Mouse (Mus musculus): ENCODE measurements around the gene Pigl.

Gene Pigl

DNA sequence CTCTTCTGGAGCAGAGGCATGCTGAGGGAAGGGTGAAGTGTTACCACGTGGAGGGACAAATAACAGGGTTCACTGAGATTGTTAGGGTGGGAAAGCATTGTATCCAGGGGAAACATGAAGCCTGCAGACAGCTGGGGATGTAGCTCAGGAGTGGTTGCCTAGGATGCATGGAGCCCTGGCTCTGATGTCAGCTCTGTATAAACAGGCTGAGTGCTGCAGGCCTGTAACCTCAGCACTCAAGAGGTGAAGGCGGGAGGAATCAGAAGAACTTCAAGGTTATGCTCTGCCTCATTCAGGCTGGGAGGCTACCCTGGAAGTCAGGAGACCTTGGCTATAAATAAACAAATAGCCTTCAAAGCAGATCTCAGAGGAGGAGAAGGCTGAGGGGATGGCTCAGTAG lies 60.7 kb downstream of the Pigl start:
- peak; percentile 26 for DNase-seq (ENCODE audit: low spot score)

DNA sequence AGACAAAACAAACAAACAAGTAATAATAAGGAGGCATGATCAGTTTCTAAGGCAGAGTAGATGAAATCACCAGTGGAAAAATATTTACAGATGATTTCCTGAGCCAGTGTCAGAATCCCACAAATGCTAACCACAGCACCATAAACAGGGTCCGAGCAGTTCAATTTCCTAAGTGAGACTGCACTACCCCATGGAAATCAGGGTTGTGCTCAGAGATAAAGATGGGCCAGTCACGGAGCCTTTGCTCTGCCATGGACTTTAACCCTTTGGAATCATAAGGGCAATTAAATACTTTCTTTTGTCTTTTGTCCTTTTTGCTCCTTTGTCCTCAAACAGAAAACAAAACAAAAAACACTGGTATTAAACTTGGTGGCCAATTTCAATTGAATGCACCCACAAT lies 64.0 kb downstream of the Pigl start:
- no peak for DNase-seq (ENCODE audit: low spot score)

DNA sequence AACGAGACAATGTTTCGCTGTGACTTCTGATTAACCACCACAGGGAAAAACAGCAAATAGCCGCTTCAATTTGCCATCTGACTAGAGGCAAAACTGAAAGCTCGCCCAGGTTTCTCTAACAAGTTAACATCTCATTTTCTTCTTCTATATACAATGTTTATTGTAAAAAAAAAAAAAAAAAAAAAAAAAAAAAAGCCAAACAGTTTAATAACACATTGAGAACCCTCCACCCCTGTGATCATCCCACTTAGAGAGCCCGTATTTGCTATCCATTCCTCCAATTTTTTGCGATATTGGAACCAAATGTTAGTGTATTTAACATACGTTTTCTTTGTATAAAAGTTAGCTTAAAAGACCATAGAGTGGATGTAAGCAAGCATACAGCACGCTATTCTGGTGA lies 78.8 kb downstream of the Pigl start:
- DNase-seq (ENCODE audit: low spot score), result no peak

DNA sequence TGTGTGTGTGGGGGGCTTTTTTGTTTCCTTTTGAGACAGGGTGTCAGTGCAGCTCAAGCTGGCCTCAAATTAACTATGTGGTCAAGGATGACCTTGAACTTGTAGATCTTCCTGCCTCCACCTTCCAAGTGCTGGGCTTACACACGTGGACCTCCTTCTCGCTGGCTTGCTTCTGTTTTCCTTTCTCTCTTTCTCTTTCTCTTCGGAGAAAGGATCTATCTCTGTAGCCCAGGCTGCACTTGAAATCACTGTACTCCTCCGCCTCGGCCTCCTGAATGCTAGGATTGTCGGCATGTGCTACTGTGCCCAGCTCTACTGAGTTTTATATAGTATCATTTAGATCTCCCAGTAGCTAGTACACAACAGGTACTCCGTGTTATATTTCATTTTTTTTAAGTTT lies 79.3 kb downstream of the Pigl start:
- DNase-seq (ENCODE audit: low spot score), result peak; percentile 29

DNA sequence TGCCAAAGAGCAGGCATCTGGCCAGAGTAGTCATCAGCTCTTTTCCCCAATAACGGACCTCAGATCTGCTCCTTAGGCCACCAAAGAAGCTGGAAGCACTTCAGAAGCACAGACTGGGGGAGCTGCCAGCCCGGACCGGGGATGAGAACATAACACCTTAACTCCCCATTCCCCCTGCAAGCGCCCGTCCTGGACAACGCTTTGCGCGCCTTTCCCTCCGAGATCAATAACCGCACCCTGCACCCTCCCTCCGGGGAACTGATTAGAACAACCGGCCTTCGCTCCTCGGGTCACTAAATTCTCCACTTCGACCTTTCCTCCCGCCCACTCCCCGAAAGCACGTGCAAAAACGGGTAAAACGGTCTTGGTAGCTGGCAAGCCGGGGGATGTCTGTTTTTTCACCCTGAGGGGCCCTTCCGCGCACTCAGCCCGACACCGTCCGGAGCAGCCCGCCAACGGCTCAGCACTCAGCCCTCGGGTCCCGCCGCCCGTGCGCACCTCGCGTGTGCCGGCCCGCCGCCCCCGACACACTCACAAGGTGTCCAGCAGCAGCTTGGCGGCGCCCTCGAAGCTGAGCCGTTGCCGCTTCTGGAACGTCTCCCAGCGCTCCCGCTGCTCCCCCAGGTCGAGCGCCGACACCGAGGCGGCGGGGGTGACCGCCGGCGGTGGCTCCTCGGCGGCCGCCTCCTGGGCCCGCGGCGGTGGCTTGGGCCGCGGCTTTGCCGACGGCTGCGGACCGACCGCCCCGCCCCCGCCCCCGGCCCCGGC lies 80.2 kb downstream of the Pigl start:
- peak; percentile 82 for DNase-seq (ENCODE audit: low spot score)

DNA sequence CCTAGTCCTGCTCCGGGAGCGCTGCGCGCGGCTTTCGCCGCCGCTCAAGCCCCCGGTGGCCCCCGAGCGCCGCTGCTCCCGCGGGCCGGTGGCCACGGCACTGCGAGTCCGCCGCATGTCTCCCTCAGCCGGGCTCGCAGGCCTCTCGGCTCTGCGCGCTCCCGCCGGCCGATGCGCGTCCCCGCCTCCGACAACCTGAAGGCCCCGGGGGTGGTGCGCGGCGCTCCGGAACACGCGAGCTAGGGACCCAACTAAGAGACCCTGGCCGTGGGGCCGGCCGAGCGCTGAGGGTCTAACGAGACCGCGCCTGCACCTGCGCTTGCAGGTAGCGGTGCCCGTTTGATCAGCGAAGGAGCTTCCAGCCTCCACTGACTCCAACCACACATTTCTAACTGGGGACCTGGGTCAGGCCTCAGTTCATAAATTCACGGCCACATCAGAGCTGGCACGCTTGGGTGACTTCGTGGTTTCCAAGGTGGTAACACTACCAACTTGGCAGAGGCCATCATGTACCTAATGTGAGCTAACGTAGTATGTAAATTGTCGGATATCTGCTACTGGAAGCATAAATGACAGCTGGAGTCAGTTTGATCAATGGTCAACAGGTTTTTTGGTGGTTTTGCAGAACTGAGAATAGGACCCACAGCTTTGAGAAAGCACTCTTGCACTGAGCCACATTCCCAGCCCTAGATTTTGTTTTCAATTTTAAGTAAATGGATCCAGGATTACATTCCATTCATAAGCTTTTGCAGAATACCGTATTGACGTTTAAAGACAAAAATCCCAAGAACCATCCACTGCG lies 81.0 kb downstream of the Pigl start, which contains the start of gene Cenpv:
TSS of gene Cenpv (minus strand) at position 173 of the 802 bp plus-strand sequence.
- DNase-seq (ENCODE audit: low spot score), result peak; percentile 88

DNA sequence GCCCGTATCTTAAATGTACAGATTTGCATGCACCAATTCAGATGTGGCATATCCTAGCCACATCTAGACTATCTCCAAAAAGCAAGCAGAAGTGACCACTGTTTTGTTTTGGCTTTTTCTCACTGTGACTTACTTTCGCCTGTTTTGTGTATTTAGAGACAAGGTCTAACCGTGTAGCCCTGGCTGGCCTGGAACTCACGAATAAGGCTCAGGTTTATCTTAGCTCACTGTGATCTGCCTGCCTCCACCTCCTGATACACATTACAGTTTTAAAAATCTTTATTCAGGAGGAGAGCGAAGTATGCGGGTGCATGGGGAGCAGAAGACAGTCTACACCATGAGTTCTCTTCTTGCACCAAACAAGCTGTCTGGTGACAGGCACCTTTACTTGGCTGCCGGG lies 81.9 kb downstream of the Pigl start:
- no peak for DNase-seq (ENCODE audit: low spot score)

DNA sequence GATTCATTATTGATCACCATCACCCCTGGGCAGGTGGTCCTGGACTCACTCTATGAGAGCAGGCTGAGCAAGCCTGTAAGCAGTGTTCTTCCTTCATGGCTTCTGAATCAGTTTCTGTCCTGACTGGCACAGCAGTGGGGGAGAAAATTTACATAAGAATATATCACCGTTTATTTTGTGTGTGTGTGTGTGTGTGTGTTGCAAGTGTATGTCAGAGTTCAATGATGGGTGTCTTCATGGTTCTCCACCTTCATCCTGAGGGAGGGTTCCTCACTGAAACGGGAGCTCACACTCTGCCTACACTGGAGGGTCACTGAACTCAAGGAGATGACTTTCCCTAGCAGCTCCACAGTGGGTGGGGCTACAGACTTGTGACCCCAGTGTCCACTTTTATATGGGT lies 82.7 kb downstream of the Pigl start:
- DNase-seq (ENCODE audit: low spot score), result no peak

DNA sequence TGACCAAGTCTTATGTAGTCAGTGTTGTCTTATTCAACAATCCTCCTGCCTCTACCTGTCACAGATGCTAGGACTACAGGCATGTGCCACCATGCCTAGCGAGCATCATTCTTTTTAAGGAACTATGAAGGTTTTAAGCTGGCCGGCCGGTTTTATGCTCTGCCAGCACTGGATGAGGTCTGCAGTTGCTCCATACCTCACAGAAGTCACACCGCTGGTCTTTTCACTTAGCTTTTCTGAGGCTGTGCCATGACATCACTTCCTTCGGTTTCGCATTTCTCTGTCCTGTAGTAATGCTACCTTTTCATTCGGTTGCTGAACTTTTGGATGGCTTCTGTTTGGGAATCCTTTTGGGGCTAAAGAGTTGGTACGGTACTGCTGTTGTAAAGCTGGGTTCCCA lies 83.3 kb downstream of the Pigl start:
- DNase-seq (ENCODE audit: low spot score), result no peak

DNA sequence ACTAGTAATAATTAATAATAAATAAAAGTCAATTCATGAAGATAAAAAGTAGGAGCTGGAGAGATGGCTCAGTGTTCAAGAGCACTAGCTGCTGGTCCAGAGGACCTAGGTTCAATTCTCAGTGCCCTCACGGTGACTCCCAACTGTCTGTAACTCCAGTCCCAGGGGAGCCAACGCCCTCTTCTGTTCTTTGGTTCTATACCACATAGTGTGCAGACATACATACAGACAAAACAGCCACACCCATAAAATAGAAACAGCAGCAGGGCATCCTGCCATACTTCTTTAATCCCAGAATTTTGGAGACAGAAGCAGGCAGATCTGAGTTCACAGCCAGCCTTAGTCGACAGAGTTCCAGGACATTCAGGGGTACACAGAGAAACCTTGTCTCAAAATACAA lies 85.7 kb downstream of the Pigl start:
- no peak for DNase-seq (ENCODE audit: low spot score)

DNA sequence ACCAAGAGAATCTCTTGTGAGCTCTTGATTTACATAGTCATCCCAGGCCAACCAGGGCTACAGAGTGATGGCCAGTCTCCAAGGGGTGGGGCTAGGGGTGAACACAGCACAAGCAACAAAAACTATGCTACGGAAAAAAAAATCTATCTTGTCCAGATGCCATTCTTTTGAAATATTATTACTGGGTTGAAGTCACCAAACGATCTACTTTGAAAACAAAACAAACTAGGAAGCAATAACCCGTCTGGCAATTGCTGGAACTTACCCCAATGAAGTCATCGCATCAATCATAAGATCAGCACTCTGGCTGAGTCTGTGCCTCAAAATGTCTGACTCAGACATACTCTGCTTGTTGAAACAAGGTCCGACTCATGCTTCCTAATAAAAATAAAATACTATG lies 91.5 kb downstream of the Pigl start:
- DNase-seq (ENCODE audit: low spot score), result peak; percentile 63

DNA sequence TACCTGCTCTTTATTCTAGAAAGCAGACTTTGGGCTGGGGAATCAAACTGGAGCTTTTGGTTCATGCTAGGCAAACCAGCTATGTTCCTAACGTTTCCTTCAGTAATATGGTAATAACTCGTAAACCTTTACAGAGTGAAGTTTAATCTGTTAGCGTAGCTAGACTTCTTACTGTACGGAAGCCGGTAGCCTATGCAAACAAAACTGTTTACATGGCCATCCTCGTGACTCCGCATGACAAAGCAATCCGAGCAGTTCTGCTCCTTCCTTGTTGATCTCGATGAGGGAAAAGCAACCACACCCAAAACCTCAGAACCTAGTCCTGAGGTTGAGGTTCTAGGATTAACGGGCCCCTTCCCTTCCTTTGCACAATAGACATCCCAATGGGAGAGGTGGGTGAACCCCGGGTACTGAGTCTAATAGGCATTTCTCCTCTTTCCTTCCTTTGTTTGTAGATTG lies 92.0 kb downstream of the Pigl start:
- peak; percentile 46 for DNase-seq (ENCODE audit: low spot score)

DNA sequence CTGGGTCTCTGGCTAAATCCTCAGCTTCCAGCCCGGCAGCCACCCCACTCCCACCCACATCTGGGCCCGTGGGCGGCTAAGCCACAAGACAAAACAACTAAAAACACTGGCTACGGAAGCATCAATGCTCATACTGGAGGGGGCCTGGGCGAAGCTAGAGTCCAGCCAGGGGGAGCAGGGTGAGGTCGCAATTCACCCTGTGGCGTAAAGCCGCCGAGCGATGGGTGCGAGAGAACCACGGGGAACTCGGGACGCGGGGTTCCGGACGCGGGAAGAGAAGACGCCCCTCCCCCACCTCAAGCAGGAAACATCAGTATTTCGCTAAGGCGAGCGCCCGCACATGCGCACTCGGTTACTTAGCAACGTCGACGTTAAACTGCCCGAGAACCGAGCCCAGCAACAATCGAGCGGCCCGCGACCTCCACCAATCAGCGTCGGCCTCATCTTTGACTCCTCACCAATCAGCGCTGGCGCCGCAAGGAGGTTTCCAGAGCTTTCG lies 92.5 kb downstream of the Pigl start, which contains the start of gene Ubb:
TSS of gene Ubb (plus strand) at position 445 of the 499 bp plus-strand sequence.
- DNase-seq (ENCODE audit: low spot score), result peak; percentile 99

DNA sequence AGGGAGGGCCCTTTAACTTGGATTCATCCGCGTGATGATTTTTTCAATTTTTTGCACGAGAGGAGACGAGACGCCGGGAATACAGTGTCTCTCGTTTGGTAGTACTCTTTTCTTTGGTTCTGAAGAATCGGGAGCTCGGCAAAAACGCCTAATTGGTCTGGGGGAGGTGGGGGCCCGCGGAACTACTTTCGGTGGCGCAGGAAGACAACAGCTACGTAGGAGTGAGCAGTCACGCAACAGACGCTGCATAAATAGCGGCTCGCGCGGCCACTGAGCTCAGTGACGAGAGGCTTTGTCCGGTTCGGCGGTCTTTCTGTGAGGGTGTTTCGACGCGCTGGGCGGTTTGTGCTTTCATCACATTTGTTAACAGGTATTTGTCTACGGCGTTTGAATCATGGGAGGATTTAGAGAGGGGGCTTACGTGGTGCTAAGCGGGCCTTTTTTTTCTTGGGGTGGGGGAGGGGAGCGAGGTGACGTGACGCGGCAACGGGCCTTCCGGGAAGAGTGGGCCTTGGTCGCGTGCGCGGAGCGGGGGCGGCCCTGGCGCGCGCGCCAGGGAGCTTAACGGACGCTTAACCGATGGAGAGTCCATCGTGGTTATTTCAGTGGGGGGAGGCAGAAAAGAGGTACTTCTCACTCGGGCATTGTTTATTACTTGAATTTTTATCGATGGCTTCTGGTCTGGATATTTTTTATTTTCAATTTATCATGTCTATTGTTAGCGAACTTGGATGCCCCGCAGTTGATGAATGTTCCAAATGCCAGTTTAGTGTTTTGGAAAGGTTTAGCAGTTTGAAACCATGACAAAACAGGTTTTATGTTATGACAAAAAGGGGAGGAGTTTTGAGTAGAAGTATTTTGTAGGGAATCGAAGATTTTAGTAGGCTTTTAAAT lies 93.2 kb downstream of the Pigl start:
- DNase-seq (ENCODE audit: low spot score), result peak; percentile 92

DNA sequence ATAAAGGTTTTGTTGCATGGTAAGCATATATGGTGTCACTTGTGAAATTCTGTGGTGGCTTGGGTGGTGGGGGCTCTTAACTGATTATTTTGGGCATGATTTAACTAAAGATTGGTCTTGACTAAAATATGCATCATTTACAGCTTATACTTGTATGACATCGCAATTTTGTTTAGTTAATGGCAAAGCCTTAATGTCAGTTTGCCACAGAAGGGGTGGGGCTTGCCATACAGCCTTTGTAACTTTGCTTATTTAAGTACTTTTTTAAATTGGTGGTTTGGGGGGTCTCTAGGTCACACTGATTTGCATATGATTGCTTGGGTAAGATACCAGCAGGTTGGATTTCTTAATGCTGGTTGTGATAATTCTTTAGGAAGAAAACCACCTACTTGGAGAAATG lies 94.9 kb downstream of the Pigl start:
- DNase-seq (ENCODE audit: low spot score), result no peak

DNA sequence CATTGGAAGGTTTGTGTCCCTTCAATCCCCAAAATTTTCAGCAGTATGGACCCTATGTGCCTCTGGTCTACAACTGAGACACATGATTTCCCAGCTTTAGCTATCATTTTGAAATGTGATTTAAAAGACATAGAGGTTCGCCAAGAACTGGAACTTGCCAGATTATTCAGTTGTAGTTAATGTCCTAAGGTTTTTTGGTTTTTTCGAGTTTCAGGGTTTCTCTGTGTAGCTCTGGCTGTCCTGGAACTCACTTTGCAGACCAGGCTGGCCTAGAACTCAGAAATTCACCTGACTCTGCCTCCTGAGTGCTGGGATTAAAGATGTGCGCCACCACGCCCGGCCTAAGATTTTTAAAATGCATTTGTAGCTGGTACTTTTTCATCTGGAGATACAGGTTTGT lies 95.4 kb downstream of the Pigl start:
- DNase-seq (ENCODE audit: low spot score), result no peak

DNA sequence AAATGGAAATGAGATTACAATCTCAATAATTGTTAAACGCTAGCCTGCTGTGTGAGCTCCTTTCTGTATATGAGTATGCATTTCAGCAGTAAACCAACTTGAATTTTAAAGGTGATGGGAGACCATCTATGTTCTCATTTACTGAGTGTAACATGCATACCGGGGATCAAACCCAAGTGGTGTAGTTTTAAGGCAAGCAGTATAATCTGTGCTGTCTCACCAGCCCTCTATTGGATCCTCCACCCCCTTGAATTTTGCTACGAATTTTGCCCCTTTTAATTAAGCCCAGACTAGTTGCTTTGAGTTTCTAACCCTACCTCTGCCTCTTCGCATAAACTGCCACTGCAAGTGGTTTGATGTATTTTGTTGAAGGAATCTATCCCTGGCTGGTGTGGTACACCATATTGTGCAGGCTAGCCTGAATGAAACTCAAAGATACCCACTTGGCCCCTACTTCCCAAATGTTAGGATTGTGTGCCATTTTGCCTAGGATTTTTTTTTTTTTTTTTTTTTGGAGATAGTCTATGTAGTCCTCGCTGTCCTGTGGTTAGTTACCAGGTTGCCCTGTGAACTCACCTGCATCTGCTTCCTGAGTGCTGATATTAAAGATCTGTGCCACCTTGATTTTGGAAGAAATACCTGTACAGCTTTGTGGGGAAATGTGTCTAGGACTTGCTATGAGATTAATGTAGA lies 96.0 kb downstream of the Pigl start:
- DNase-seq (ENCODE audit: low spot score), result no peak

DNA sequence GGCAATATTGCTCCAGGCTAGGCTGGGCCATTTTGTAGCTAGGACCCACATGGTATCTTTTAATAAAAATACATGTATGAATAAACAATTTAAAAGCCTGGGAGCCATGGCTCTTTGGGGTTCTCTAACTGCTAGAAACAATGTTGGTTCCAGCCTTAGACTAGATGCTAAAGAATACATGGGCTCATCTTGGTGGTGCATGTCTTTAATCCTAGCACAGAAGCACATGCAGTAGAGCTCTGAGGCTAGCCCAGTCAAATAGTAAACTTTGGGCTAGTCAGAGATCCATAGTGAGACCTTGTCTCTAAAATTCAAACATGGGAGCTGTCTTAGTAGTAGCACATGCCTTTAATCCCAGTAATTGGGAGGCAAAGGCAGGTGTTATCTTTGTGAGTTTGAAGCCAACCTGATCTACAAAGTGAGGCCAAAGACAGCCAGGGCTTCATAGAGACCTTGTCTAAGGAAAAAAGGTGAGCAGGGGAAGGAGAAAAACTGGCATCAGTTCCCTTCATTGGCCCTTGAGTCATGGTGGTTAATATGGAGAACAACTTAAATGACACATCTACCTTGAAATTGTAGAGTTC lies 96.8 kb downstream of the Pigl start:
- no peak for DNase-seq (ENCODE audit: low spot score)

DNA sequence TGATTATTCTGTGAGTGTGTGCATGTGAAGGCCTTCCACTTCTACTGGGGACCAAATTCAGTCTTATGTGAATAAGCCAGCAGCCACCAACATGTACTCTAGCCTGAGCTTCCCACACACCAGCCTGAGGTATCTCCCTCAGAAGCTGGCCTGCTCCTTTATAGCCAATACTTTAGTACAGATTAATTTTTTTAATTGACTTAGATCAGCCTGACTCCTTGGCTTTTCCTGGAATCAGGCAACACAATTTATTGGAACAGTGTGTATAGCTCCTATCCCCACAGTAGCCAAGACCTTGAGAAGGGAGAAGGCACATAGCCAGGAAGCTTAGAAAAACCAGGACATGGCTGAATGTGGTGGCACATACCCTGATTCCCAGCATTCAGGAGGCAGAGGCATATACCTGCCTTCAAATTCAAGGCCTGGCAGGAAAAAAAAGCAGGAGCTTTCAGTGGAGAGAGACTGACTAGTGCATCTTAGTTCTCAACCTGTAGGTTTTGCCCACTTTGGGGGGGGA lies 97.7 kb downstream of the Pigl start:
- no peak for DNase-seq (ENCODE audit: low spot score)

DNA sequence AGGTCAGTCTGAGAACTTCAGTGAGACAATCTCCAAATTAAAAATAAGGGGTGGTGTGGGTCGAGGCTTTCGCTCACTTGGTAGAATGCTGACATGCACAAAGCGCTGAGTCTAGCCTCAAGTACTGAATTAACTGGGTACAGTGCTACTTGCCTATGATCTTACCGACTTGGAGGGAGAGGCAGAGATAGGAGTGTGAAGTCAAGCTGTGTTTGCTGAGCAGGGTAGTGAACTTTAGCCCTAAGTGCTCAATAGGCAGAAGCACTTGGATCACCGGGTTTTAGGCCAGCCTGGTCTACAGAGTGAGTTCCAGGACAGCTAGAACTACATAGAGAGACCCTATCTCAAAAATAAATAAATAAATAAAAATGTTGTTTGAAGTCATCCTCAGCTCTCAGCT lies 98.9 kb downstream of the Pigl start:
- DNase-seq (ENCODE audit: low spot score), result no peak

DNA sequence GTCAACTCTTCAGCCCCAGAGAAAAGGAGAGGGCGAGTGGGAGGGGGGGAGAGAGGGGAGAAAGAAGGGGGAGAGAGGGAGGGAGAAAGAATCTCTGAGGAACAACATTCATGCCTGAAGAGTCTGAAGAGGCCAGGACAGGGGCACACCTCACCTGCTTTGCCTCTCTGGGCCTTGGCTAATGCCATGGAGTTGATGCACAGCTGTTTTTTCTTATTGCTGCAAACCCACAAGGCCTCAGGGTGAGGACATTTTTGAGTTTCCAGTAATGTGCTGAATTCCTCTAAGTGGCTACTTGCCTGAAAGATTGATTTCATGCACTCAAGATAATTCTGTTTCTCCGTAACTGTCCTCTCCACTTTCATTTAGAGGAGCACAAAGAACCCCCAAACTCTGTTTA lies 99.9 kb downstream of the Pigl start:
- DNase-seq (ENCODE audit: low spot score), result no peak
